Mouse (Mus musculus): ENCODE measurements around the gene Rpap2. TPM values are rescaled to one million over a fixed set of nuclear protein-coding genes. Genes with fewer than 3 reads are reported as not detected.

The Rpap2 gene
- 15.0 and 17.1 TPM in 2 replicates for polyA plus RNA-seq (2014; fragmentation: Nextera tagmentation; extraction: Ambion mirVana)

- Histone ChIP-seq H3K4me2 (peak within 1 kb of the TSS; percentile 78), H3K4me3 (ENCODE audit: low read depth, low read length) (peak within 1 kb of the TSS; percentile 76), H3K27me3 (replicated peaks; ENCODE audit: control insufficient read depth, insufficient read depth, low read length) (no peaks in the 10 kb centered on the region), H3K4me1 (replicated peaks; ENCODE audit: control insufficient read depth, insufficient read depth, low read length) (no peaks in the 10 kb centered on the region), H3K9ac (ENCODE audit: low read depth, low read length) (peak within 1 kb of the TSS; percentile 86), H3K36me3 (ENCODE audit: control insufficient read depth, insufficient read depth, low read length) (peaks cover 3% of the 10 kb centered on the region), H3K27ac (ENCODE audit: low read depth, low read length) (peak within 1 kb of the TSS; percentile 77), H3K9me3 (ENCODE audit: control insufficient read depth, low read length) (no peaks in the 10 kb centered on the region)
- under 1% methylated on average over 59 of the region's 64 CpGs for WGBS
- ATAC-seq (replicated peaks; ENCODE audit: low FRiP score) = peak; percentile 97
- DNase-seq (ENCODE audit: low spot score) = peak; percentile 91
Measured at GRCm38 (mm10) chr5:107597301-107598077, at the start of gene Rpap2, which contains the start of gene Glmn. TSS of gene Rpap2 (plus strand) at chr5:107597373. TSS of gene Glmn (minus strand) at chr5:107597888.

- ATAC-seq (replicated peaks; ENCODE audit: low FRiP score) = peak; percentile 99
- H3K9ac ChIP-seq (ENCODE audit: low read depth, low read length) = no peak overlapping the region; the same call in 1 of the 2 replicates
- H3K36me3 ChIP-seq (ENCODE audit: control insufficient read depth, insufficient read depth, low read length) = peaks cover 5% of the 10 kb centered on the region
- H3K9me3 ChIP-seq (ENCODE audit: control insufficient read depth, low read length) = no peaks in the 10 kb centered on the region
- H3K4me2 ChIP-seq = peak overlapping the region; percentile 22; the same call in 1 of the 2 replicates
- peaks cover 5% of the 10 kb centered on the region; the same call in 1 of the 2 replicates for H3K4me1 ChIP-seq (replicated peaks; ENCODE audit: control insufficient read depth, insufficient read depth, low read length)
- DNase-seq (ENCODE audit: low spot score) = no peak
- peak overlapping the region; percentile 43; the same call in 1 of the 2 replicates for H3K27ac ChIP-seq (ENCODE audit: low read depth, low read length)
- H3K4me3 ChIP-seq (ENCODE audit: low read depth, low read length) = no peak overlapping the region
- WGBS = 53% methylated on average over 3 of the region's 3 CpGs
- H3K27me3 ChIP-seq (replicated peaks; ENCODE audit: control insufficient read depth, insufficient read depth, low read length) = no peaks in the 10 kb centered on the region
Measured at GRCm38 (mm10) chr5:107547955-107548354, 49.2 kb upstream of the Rpap2 start.

GRCm38 (mm10) chr5:107548444-107548843 is 48.7 kb upstream of the Rpap2 start:
- Histone ChIP-seq H3K4me3 (ENCODE audit: low read depth, low read length) (no peak overlapping the region), H3K27me3 (replicated peaks; ENCODE audit: control insufficient read depth, insufficient read depth, low read length) (no peaks in the 10 kb centered on the region), H3K4me2 (no peak overlapping the region), H3K4me1 (replicated peaks; ENCODE audit: control insufficient read depth, insufficient read depth, low read length) (peaks cover 5% of the 10 kb centered on the region; the same call in 1 of the 2 replicates), H3K27ac (ENCODE audit: low read depth, low read length) (no peak overlapping the region), H3K36me3 (ENCODE audit: control insufficient read depth, insufficient read depth, low read length) (peaks cover 5% of the 10 kb centered on the region), H3K9ac (ENCODE audit: low read depth, low read length) (no peak overlapping the region), H3K9me3 (ENCODE audit: control insufficient read depth, low read length) (no peaks in the 10 kb centered on the region)
- DNase-seq (ENCODE audit: low spot score) (no peak), ATAC-seq (replicated peaks; ENCODE audit: low FRiP score) (no peak; the same call in 1 of the 2 replicates)
- WGBS = 76% methylated on average over 3 of the region's 3 CpGs

- WGBS = 72% methylated on average over 5 of the region's 5 CpGs
- H3K36me3 ChIP-seq (ENCODE audit: control insufficient read depth, insufficient read depth, low read length) = peaks cover 6% of the 10 kb centered on the region; the same call in 1 of the 2 replicates
Measured at GRCm38 (mm10) chr5:107554336-107554735, 42.8 kb upstream of the Rpap2 start.

GRCm38 (mm10) chr5:107556969-107557368 is 40.2 kb upstream of the Rpap2 start:
- H3K4me3 ChIP-seq (ENCODE audit: low read depth, low read length) = no peak overlapping the region
- no peak overlapping the region for H3K27ac ChIP-seq (ENCODE audit: low read depth, low read length)
- ATAC-seq (replicated peaks; ENCODE audit: low FRiP score) (no peak), DNase-seq (ENCODE audit: low spot score) (no peak)
- H3K4me2 ChIP-seq = no peak overlapping the region
- H3K9me3 ChIP-seq (ENCODE audit: control insufficient read depth, low read length) = no peaks in the 10 kb centered on the region
- H3K27me3 ChIP-seq (replicated peaks; ENCODE audit: control insufficient read depth, insufficient read depth, low read length) = no peaks in the 10 kb centered on the region
- 71% methylated on average over 3 of the region's 3 CpGs for WGBS
- no peaks in the 10 kb centered on the region for H3K4me1 ChIP-seq (replicated peaks; ENCODE audit: control insufficient read depth, insufficient read depth, low read length)
- peaks cover 3% of the 10 kb centered on the region; the same call in 1 of the 2 replicates for H3K36me3 ChIP-seq (ENCODE audit: control insufficient read depth, insufficient read depth, low read length)
- H3K9ac ChIP-seq (ENCODE audit: low read depth, low read length) = no peak overlapping the region

More at GRCm38 (mm10) chr5:107554336-107554735, 42.8 kb upstream of the Rpap2 start:
- no peak overlapping the region for H3K9ac ChIP-seq (ENCODE audit: low read depth, low read length)
- H3K4me1 ChIP-seq (replicated peaks; ENCODE audit: control insufficient read depth, insufficient read depth, low read length) = no peaks in the 10 kb centered on the region
- ATAC-seq (replicated peaks; ENCODE audit: low FRiP score) (no peak), DNase-seq (ENCODE audit: low spot score) (no peak)
- H3K9me3 ChIP-seq (ENCODE audit: control insufficient read depth, low read length) = no peaks in the 10 kb centered on the region
- no peak overlapping the region for H3K27ac ChIP-seq (ENCODE audit: low read depth, low read length)
- H3K4me2 ChIP-seq = no peak overlapping the region
- no peak overlapping the region for H3K4me3 ChIP-seq (ENCODE audit: low read depth, low read length)
- no peaks in the 10 kb centered on the region for H3K27me3 ChIP-seq (replicated peaks; ENCODE audit: control insufficient read depth, insufficient read depth, low read length)

GRCm38 (mm10) chr5:107569148-107569547 is 28.0 kb upstream of the Rpap2 start:
- no peak overlapping the region for H3K9ac ChIP-seq (ENCODE audit: low read depth, low read length)
- H3K36me3 ChIP-seq (ENCODE audit: control insufficient read depth, insufficient read depth, low read length) = peaks cover 18% of the 10 kb centered on the region
- no peaks in the 10 kb centered on the region for H3K27me3 ChIP-seq (replicated peaks; ENCODE audit: control insufficient read depth, insufficient read depth, low read length)
- ATAC-seq (replicated peaks; ENCODE audit: low FRiP score) (no peak), DNase-seq (ENCODE audit: low spot score) (no peak)
- no peaks in the 10 kb centered on the region for H3K9me3 ChIP-seq (ENCODE audit: control insufficient read depth, low read length)
- H3K4me2 ChIP-seq = no peak overlapping the region
- H3K27ac ChIP-seq (ENCODE audit: low read depth, low read length) = no peak overlapping the region
- WGBS = 95% methylated on average over 9 of the region's 9 CpGs
- no peaks in the 10 kb centered on the region for H3K4me1 ChIP-seq (replicated peaks; ENCODE audit: control insufficient read depth, insufficient read depth, low read length)
- no peak overlapping the region for H3K4me3 ChIP-seq (ENCODE audit: low read depth, low read length)

GRCm38 (mm10) chr5:107598380-107598779 is 1.2 kb downstream of the Rpap2 start:
- Histone ChIP-seq H3K27me3 (replicated peaks; ENCODE audit: control insufficient read depth, insufficient read depth, low read length) (no peaks in the 10 kb centered on the region), H3K36me3 (ENCODE audit: control insufficient read depth, insufficient read depth, low read length) (peaks cover 9% of the 10 kb centered on the region), H3K4me1 (replicated peaks; ENCODE audit: control insufficient read depth, insufficient read depth, low read length) (no peaks in the 10 kb centered on the region), H3K4me2 (peak overlapping the region; percentile 78), H3K9ac (ENCODE audit: low read depth, low read length) (peak overlapping the region; percentile 86), H3K27ac (ENCODE audit: low read depth, low read length) (no peak overlapping the region), H3K4me3 (ENCODE audit: low read depth, low read length) (peak overlapping the region; percentile 76), H3K9me3 (ENCODE audit: control insufficient read depth, low read length) (no peaks in the 10 kb centered on the region)
- ATAC-seq (replicated peaks; ENCODE audit: low FRiP score) = no peak
- DNase-seq (ENCODE audit: low spot score) = no peak
- WGBS = 17% methylated on average over 4 of the region's 4 CpGs

GRCm38 (mm10) chr5:107611224-107611623 is 14.1 kb downstream of the Rpap2 start:
- no peak overlapping the region for H3K27ac ChIP-seq (ENCODE audit: low read depth, low read length)
- no peak overlapping the region for H3K9ac ChIP-seq (ENCODE audit: low read depth, low read length)
- H3K27me3 ChIP-seq (replicated peaks; ENCODE audit: control insufficient read depth, insufficient read depth, low read length) = no peaks in the 10 kb centered on the region
- no peak for DNase-seq (ENCODE audit: low spot score)
- no peak for ATAC-seq (replicated peaks; ENCODE audit: low FRiP score)
- H3K4me2 ChIP-seq = no peak overlapping the region
- no peak overlapping the region for H3K4me3 ChIP-seq (ENCODE audit: low read depth, low read length)
- 4% methylated on average over 2 of the region's 2 CpGs for WGBS
- H3K36me3 ChIP-seq (ENCODE audit: control insufficient read depth, insufficient read depth, low read length) = peaks cover 7% of the 10 kb centered on the region
- H3K4me1 ChIP-seq (replicated peaks; ENCODE audit: control insufficient read depth, insufficient read depth, low read length) = no peaks in the 10 kb centered on the region
- no peaks in the 10 kb centered on the region for H3K9me3 ChIP-seq (ENCODE audit: control insufficient read depth, low read length)

All from liver, embryonic 11.5 days (tissue).